Mouse (Mus musculus) thymus, adult 2 months (tissue): ENCODE results near the gene Clec11a.

ENCODE experiments used
- CTCF ChIP-seq: fragments of 200-500 bp; IDR thresholded peaks from 2 replicates; pipeline ENCODE4 v1.5.1; 2012; ENCODE audit warnings: mild to moderate bottlenecking, control low read depth, low read length, moderate library complexity, borderline replicate concordance; ENCODE audit not compliant: control insufficient read depth, poor library complexity, insufficient read depth; ENCODE audit errors: extremely low read depth
- POLR2A ChIP-seq: fragments of 200-500 bp; IDR thresholded peaks from 2 replicates; pipeline ENCODE4 v1.6.1; 2012; ENCODE audit warnings: mild to moderate bottlenecking, low read length, control low read depth, moderate library complexity; ENCODE audit not compliant: control insufficient read depth, poor library complexity, insufficient read depth; ENCODE audit errors: extremely low read depth

- TF ChIP-seq CTCF (no peak), POLR2A (no peak)
These were observed 48.7 kb upstream of the Clec11a start for GRCm38 (mm10) chr7:44355411-44355810.
